Mouse (Mus musculus) lung, adult 2 months (tissue): ENCODE measurements around the gene Hapln1. TPM values are rescaled to one million over a fixed set of nuclear protein-coding genes. Genes with fewer than 3 reads are reported as not detected.

ENCODE experiments used
- DNase-seq: peaks from one replicate; pipeline ENCODE4 v3.0.0; 2022
- H3K4me1 ChIP-seq: fragments of 200-500 bp; 2 replicates; pipeline ENCODE4 v1.6.1; 2011; ENCODE audit warnings: low read length; ENCODE audit not compliant: control insufficient read depth, insufficient read depth
- H3K4me3 ChIP-seq: fragments of 200-500 bp; replicated peaks from 2 replicates; pipeline ENCODE3; 2011; ENCODE audit warnings: low read depth, mild to moderate bottlenecking, control low read depth, low read length; ENCODE audit errors: extremely low read depth
- CTCF ChIP-seq: fragments of 200-500 bp; IDR thresholded peaks from 2 replicates; pipeline ENCODE4 v1.5.1; 2011; ENCODE audit warnings: mild to moderate bottlenecking, low read length, control low read depth; ENCODE audit not compliant: insufficient read depth
- POLR2A ChIP-seq: fragments of 200-500 bp; IDR thresholded peaks from 2 replicates; pipeline ENCODE4 v1.6.1; 2011; ENCODE audit warnings: low read depth, mild to moderate bottlenecking, control low read depth, low read length, borderline replicate concordance; ENCODE audit errors: extremely low read depth
- WGBS: fragments of 180-500 bp; shearing (Covaris S2); methylation state at CpG from one replicate; pipeline ENCODE4 v1.1.7; 2018; 5-methylcytosine and 5-hydroxymethylcytosine counted together
- polyA plus RNA-seq: library from polyadenylated mRNA; depleted of rRNA; stranded (reverse); fragments of >200 nt; gene quantifications from 2 replicates; pipeline ENCODE4 v1.2.3, GENCODE M21; 2012

Hapln1 gene
- polyA plus RNA-seq, 1 experiment: 0.26 TPM

GRCm38 (mm10) chr13:89543003-89543402 is 3.4 kb downstream of the Hapln1 start:
- WGBS: 3% methylated on average over 3 of the region's 3 CpGs
- Histone ChIP-seq H3K4me1 (peaks cover 6% of the 10 kb centered on the region; the same call in 1 of the 2 replicates), H3K4me3 (no peak overlapping the region)
- TF ChIP-seq POLR2A (no peak), CTCF (peak; percentile 37; the same call in 1 of the 2 replicates)
- DNase-seq: no peak

DNA sequence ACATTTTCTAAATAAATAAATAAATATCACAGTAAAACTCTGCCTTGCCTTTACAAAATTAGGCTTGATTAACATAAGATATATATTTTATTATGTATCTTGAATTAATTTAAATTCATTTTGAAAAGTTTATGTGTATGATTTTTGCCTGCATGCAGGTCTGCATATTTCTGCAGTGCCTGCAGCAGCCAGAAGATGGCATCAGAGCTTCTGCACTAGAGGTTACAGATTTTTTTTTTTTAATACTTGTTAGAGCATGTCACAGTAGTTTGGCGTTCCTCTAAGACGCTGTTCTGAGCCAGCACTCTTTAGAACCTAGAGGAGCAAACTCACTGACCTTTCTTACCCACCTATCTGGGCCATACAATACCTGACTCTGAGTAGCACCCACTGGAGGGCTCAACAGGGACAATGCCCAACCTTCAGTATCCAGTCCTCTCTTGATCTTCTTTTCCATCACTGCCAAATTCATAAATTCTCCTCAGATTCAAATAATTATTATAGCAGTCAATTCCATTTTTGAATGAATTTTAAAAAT is 8.7 kb downstream of the Hapln1 start:
- 16% methylated on average over 2 of the region's 2 CpGs for WGBS
- TF ChIP-seq CTCF (peak; percentile 43), POLR2A (no peak)
- peak; percentile 29 for DNase-seq
- no peak overlapping the region for H3K4me3 ChIP-seq
- H3K4me1 ChIP-seq: no peaks in the 10 kb centered on the region

- H3K4me3 ChIP-seq: no peak overlapping the region
- DNase-seq: no peak
- H3K4me1 ChIP-seq: no peaks in the 10 kb centered on the region
- WGBS: 35% methylated on average over 3 of the region's 4 CpGs
- no peak for TF ChIP-seq POLR2A
- no peak for TF ChIP-seq CTCF
These were observed 9.9 kb downstream of the Hapln1 start for GRCm38 (mm10) chr13:89549507-89549906.

DNA sequence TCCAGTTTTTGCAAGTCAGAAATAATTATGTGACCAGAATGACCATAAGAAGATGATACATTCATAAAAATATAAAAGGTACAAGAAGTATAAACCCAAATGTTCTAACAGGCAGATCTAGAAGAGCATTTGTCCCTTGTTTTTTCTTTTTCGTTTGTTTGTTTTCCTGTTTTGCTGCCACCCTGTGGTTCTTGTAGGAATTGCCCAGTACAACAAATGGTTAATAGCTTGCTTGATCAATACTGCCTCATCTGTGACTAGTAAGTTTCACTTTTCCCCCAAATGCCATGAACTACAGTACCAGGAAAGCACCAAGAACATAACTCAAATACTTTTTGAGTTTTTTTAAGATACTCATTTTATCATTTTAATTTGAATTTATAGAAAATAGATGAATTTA is 11.9 kb downstream of the Hapln1 start:
- no peaks in the 10 kb centered on the region for H3K4me1 ChIP-seq
- 13% methylated on average over 1 of the region's 1 CpGs for WGBS
- no peak for DNase-seq
- no peak for TF ChIP-seq CTCF
- TF ChIP-seq POLR2A: no peak
- no peak overlapping the region for H3K4me3 ChIP-seq

GRCm38 (mm10) chr13:89564518-89564917 is 24.9 kb downstream of the Hapln1 start:
- Histone ChIP-seq H3K4me3 (no peak overlapping the region), H3K4me1 (no peaks in the 10 kb centered on the region)
- WGBS: 86% methylated on average over 5 of the region's 5 CpGs
- no peak for TF ChIP-seq CTCF
- no peak for TF ChIP-seq POLR2A
- no peak for DNase-seq

DNA sequence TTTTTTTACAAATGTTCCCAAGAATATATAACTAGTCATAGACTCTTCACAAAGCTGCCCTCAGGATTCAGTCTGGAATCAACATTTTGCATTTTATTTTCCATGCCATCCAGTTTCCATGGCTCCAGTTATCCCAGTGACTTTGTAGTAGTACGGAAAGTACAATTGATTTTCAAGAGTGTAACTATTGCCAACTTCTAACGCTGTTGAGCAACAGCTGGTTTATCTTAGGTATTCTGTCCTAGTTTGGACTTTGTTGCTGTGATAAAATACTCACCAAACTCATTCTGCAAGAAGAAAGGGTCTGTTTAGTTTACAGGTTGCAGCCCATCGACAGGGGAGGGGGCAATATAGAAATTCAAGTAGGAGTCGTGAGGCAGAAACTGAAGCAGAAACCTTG is 26.7 kb downstream of the Hapln1 start:
- H3K4me3 ChIP-seq: no peak overlapping the region
- no peak for DNase-seq
- H3K4me1 ChIP-seq: no peaks in the 10 kb centered on the region
- WGBS: 61% methylated on average over 4 of the region's 4 CpGs
- TF ChIP-seq CTCF (no peak), POLR2A (no peak)

DNA sequence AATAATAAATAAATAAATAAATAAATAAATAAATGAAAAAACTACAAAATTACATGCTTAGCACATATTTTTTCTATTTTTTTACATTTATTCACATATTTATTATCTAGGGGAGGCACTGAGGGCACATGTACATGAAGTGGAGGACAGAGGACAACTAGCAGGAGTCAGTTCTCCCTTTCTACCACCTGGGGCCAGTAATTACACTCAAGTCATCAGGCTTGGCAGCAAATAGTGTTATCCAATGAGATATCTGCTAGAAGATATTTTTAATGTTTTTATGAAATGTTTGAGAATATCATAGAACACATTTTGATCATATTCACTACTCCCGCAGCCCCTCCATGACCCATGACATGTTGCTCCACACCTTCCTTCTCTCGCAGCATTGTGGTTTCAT is 39.5 kb downstream of the Hapln1 start:
- no peak overlapping the region for H3K4me3 ChIP-seq
- no peak for DNase-seq
- no peaks in the 10 kb centered on the region for H3K4me1 ChIP-seq
- 96% methylated on average over 2 of the region's 2 CpGs for WGBS
- TF ChIP-seq CTCF (no peak), POLR2A (no peak)

GRCm38 (mm10) chr13:89583138-89583746 is 43.6 kb downstream of the Hapln1 start:
- TF ChIP-seq CTCF: no peak
- TF ChIP-seq POLR2A: no peak
- Histone ChIP-seq H3K4me3 (no peak overlapping the region), H3K4me1 (no peaks in the 10 kb centered on the region)
- WGBS: 50% methylated on average over 4 of the region's 4 CpGs
- no peak for DNase-seq

- Histone ChIP-seq H3K4me1 (no peaks in the 10 kb centered on the region), H3K4me3 (no peak overlapping the region)
- 43% methylated on average over 10 of the region's 10 CpGs for WGBS
- no peak for TF ChIP-seq POLR2A
- TF ChIP-seq CTCF: no peak
- no peak for DNase-seq
These were observed 44.4 kb downstream of the Hapln1 start for GRCm38 (mm10) chr13:89583747-89584738.
